Mouse (Mus musculus) gastrocnemius, postnatal 25 days (tissue): ENCODE measurements around the gene Sptbn4. TPM values are rescaled to one million over a fixed set of nuclear protein-coding genes. Genes with fewer than 3 reads are reported as not detected.

ENCODE experiments used
- DNase-seq: peaks from one replicate; pipeline ENCODE4 v3.0.0; 2022
- total RNA-seq, 2 experiments: library from RNA; stranded (reverse); gene quantifications; 1 replicate in 1 of 2; 2 replicates in 1 of 2; pipeline ENCODE4 v1.2.3; 2021

The Sptbn4 gene
- total RNA-seq, 2 experiments from 2014 or later = 0.05 TPM; not detected in 1

DNA sequence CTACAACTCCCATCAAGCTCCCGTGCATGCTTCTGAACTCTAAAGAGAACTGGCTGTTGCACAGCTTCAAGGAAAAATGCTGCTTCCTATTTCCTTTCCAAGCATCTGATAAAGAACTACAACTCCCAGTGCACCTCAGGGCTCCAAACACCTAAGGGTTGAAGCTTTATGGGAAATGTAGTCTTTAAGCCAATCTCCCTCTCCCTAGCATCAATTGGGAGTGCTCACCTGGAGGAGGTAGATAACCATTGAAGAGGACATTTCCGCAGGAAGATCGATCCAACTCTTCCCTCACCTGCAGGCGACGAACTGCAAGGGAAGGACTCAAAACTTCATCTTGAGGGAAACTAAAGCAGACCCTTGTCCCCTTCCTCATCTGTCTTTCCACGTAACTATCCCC lies 93.3 kb downstream of the Sptbn4 start:
- DNase-seq = no peak

DNA sequence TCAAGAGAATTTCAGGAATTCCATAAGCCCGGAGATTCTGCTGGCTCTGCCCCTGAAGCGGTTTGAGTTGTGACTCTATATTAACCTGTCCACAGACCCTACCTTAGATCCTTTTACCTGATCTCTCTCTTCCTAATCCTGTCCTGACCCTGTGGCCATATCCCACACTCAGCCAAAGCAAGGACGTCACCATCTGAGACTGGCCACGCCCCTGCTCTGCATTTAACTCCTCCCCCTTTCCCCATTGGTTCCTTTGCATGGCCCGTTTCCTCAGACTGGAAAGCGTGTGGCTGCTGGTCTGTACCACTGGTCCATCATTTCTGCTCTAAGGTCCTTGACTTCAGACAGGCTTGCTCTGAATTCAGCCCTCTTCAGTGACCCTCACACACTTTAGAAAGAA lies 102.0 kb downstream of the Sptbn4 start:
- DNase-seq = no peak

DNA sequence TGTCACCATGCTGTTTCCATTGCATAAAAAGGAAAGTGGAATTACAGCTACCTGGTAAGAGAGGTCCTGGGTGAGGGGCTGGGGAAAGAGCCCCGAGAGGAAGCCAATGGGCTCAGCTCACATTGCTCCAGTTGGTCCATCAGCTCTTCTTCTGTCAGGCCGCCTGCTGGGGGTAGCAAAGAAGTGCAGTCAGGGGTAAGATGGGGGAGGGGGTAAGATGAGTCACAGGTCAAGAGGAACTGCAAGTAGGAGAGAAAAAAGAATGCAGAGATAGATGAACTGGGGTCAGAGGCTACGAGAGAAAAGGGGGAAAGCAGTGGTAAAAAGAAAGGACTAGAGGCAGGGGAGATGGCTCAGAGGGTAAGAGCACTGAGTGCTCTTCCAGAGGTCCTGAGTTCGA lies 104.9 kb downstream of the Sptbn4 start:
- DNase-seq = no peak

GRCm38 (mm10) chr7:27339519-27339918 lies 108.0 kb downstream of the Sptbn4 start:
- DNase-seq = no peak

GRCm38 (mm10) chr7:27339114-27339513 lies 108.4 kb downstream of the Sptbn4 start:
- DNase-seq = no peak

DNA sequence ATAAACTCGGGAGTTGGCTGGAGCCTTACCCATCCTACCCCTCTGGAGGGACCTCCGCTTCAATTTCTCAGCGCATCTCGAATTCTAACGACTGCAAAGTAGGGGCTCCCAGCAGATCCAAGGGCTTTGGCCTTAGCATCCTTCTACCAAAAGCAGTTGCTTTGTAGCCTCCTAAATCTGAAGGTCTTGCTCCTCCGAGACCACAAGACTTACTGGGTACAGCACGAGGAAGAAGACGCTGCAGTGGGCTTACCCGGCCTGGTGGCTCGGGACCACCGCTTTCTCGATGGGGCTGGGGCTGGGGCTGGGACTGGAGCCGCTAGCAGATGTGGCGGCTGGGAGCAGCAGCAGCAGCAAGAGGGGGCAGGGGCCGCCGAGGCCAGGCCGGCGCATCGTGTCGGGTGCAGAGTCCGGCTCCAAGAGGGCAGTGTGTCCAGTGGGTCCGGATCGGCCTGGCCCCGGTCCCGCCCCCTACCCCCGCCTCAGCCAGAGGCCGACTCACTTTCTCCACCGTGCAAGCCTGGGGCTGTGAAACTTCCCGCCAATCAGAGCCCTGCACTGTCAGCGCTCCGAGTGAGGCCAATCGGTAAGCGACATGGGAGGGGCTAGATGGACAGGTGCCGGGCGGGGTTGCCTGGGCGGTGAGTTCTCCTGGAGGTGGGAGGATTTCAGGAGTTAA lies 110.2 kb downstream of the Sptbn4 start, which contains the start of gene Ltbp4:
Ltbp4 (minus strand) TSS at position 518 of the 679 bp plus-strand sequence.
- no peak for DNase-seq

DNA sequence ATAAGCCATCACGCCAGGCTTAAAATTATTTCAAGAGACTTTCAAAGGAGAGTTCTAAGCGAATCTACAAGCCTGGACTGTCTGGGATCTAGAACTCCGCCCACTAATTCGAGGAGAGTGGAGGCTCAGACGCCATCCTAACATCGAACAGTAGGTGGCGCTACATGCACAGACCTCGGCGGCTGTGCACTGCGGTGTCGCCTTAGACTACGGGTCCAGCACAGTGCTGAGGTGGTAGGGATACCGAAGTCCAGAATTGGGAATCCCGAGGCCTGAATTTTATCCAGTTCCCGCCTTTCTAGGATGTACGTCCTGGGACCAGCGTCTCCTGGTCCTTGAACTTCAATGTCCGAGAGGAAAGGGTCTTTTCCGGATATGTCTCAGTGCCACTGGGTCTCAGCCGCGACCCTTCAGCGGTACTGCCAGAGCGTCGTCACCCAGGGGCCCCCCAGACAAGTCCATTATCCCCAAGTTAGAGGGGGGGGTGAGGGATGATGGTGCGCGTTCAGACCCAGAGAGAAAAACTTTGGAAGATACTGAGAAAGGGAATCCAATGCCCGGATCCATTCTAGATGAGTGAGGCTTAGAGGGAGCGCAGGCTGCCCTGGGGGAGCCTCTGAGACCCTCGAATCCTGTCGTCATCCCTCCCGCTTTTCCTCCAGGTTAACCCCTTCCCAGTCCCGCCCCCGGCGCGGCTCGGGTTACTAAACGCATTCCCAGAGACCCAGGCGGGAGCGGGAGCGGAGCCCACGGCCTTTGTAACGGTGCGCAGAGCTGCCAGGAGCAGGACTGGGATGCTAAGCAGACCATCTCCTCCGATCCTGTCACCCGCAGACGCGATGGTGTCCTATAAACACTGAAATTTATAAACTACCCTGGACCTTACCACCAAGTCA lies 111.3 kb downstream of the Sptbn4 start:
- DNase-seq = peak; percentile 83

- no peak for DNase-seq
Observed at GRCm38 (mm10) chr7:27335011-27335720, 112.3 kb downstream of the Sptbn4 start.

GRCm38 (mm10) chr7:27334405-27334911 lies 113.0 kb downstream of the Sptbn4 start:
- DNase-seq = peak; percentile 78

DNA sequence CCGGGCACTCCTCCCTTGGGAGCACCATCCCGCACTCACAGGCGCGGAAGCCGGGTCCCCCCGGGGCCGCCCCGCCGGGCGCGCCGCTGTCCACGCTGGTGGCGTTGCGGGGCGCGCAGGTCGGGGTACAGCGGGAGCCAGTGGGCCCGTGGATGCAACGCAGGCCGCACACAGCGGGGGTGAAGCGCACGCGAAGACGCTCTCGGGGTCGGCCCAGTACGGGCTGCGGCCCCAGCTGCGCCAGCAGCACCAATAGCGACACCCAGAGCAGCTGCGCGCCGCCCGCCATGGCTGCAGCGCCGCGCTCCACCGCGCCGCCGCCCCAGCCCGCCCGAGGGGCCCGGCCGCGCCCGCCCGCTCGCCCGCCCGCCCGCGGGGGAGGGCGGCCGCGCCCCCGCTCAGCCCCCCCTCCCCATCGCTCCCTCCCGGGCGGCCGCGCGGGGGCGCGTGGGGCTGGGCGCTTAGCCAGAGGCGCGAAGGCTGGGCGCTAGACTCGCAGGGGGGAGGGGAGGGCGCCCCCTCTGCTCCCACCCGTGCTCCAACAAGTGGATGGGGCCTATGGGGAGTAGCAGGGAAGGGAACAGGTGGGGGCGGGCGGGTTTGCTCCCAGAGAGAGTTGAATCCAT lies 114.1 kb downstream of the Sptbn4 start:
- peak; percentile 46 for DNase-seq

DNA sequence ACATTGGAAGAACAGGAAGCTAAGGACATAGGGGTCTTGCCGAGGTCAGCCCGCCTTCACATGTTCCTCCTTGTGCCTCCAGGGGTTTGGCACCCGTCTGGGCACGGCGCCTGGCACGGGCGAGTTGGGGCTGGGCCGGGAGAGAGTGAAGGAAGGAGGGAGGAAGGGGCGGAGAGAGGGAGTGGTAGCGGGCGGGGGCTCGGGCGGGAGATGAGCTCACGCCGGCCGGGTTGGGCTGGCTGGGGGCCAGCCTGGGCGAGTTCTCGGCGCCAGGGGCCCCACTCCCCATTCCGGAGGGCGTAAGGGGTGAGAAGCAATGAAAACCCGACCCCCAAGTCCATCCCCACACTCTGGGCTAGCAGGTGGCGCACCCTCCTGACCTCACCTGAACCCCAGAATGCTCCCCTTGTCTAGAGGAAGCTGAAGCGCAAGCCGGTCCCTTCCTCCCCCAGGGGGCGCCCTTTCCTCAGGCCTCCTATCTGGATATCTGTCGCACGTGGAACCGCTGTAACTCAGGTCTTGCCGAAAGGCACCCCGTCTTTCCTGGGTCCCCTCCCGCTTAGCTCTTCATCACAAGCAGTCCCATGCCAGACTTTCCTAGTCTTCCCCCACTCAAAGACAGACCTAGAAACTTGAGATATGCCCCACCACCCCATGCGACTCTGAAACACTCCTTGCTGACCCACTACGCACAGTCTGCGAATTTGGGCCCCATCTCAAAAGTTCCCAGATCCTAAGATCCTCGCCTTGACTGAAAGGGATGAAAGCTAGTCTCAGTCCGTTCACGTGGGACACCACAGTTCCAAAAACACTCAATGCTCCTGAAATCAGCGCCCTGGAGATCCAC lies 114.9 kb downstream of the Sptbn4 start:
- DNase-seq = peak; percentile 86

- no peak for DNase-seq
Observed at GRCm38 (mm10) chr7:27331854-27332253, 115.6 kb downstream of the Sptbn4 start.

DNA sequence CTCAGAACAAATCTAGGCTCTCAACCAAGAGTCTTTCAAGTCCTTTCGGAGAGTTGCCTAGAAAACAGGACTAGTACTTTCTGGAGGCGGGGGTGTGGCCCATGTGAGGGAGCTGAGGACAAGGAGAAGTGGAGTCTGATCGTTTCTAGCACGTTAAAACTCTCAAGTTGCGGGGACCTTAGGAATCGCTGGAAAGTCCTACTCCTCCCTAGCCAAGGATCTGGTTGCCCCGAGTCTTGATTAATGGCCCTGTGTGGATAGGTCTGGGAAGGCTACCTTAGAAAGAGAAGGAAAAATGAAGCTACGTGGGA lies 116.0 kb downstream of the Sptbn4 start:
- DNase-seq = peak; percentile 67

DNA sequence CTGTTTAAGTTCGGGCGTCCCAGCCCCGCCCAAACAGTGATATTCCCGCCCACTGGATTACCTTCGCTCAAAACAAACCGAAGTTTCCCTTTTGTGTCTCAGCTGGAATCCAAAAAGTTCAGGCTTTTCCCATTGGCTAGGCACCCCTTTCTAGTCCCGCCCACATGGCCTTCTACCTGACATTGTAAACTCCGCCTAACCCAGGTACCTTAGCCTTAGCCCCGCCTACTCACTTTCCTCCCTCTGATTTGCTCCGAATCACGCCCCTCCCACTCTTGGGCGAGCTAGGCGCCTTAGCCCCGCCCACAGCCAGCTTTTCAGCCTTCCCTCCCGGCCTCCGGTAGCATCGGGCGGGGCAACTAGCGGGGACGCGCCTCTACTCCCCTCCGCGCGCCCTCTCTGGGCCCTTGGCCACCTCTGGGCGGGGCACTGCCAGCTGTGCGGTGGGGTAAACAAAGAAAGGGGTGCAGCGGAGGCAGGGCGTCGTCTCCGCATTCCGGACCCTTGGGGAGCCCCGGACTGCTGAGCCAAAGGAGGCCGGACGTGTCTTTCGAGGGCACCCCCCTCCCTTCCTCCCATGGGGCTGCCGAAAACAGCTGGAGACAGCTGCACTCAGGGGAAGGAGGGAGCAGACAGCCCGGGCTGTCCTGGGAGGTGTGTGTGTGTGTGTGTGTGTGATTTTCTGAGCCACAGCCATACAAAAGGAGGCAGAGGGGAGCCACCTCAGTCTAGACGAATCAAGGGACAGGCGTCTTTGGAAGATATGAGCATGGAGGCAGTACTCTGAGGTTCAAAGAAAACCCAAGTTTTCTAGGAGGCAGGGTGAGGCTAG lies 116.6 kb downstream of the Sptbn4 start:
- DNase-seq = peak; percentile 94

- no peak for DNase-seq
Observed at GRCm38 (mm10) chr7:27329981-27330380, 117.5 kb downstream of the Sptbn4 start.

DNA sequence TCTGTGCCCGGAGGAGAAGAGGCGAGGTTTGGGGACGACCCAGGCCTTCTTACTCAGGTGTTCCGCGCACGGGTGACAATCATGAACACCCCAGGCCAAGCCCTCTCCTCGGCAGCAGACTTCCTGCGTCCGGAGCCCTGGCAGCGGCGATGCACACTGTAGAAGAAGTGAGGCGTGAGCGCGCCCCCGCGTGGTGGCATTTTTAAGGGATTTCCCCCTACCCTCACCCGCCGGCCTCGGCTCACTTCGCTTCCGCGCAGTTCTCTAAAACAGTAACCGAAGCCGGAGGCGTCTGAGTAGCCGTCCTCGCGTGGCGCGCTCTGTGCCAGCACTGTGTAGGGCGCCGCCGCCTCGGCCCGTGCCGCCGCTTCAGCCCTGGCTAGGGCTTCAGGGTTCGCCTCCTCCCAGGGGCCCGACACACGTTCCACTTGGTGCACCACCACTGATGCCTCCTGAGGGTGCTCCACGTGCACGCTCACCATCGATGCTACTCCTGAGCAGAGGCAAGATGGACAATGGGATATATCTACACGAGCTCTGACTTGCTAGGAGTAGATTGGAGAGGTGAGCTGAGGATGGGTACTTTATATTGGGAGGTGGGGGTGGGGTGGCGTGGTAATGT lies 118.0 kb downstream of the Sptbn4 start:
- peak; percentile 74 for DNase-seq

DNA sequence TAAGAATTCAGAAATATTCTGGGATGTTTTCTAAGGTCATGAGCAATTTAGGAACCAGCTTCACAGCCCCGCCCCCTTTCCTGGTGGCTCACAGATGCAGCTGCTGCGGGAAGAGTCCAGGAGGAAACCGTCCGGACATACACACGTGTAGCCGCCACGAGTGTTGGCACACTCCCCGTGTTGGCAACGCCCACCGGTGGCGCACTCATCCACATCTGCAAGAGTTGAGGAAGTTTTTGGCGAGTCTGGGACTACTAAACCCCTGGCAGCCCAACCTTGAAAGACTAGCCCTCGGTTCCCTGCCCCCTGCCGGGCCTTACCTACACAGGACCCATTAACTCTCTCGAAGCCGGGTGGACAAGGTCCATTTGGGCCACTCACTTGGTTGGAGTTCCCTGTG lies 118.8 kb downstream of the Sptbn4 start:
- DNase-seq = peak; percentile 84

DNA sequence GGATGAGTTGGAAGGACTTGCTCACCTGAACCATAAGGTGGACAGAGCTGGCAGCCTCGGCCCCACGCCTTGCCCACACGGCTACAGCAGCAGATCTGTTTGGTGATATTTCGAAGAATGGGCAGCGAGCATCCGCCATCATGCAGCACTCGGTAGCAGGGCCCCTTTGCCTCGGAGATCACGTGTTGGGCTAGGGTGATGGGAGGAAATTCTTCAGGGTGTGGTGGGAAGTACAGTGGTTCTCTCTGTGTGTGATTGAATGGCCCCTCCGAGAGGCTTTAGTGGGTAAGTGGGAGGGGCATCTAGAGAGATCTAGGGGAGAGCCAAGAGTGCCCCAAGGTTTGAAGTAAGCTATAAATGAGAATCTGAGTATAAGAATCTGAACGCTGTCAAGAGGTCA lies 119.3 kb downstream of the Sptbn4 start:
- no peak for DNase-seq

GRCm38 (mm10) chr7:27327500-27327899 lies 120.0 kb downstream of the Sptbn4 start:
- DNase-seq = no peak
